In genomic region chr5:105818411-105818810, GRCm38 (mm10) we compare ENCODE assay signal across 18 mouse cellular contexts. TPM values are rescaled to one million over a fixed set of nuclear protein-coding genes. Genes with fewer than 3 reads are reported as not detected.
DNase-seq lines count a peak whose midpoint lies in the region; ATAC-seq and TF ChIP-seq lines count a peak whose summit lies in the region.
"Had no signal": no experiment of that assay in that cellular context is flagged by ENCODE, and none has a peak within 500 bp of the region (broad histone marks: within the 10 kb centered on the region; RNA-seq: fewer than 3 reads in every experiment).

No protein-coding gene starts in this region.

- peaks cover 38% of the 10 kb centered on the region for H3K4me1 ChIP-seq in kidney, adult 2 months (ENCODE audit: control insufficient read depth, insufficient read depth, low read length)
- H3K4me1 ChIP-seq in kidney, embryonic 16.5 days (ENCODE audit: insufficient read depth, low read length): peaks cover 38% of the 10 kb centered on the region
- H3K4me1 ChIP-seq in lung, postnatal 0 days (ENCODE audit: insufficient read depth, low read depth, low read length): peaks cover 11% of the 10 kb centered on the region; the same call in 1 of the 2 replicates

- 65% methylated on average over 5 of the region's 5 CpGs for WGBS in kidney, adult 2 months
- WGBS in kidney, embryonic 16.5 days: 78% methylated on average over 5 of the region's 5 CpGs
- 63% methylated on average over 5 of the region's 5 CpGs for WGBS in lung, postnatal 0 days

- no peak overlapping the region for H3K4me2 ChIP-seq in kidney, embryonic 16.5 days (replicated peaks; ENCODE audit: low read depth, low read length)
- no peak overlapping the region for H3K4me2 ChIP-seq in lung, postnatal 0 days (replicated peaks; ENCODE audit: low read depth, low read length)
- H3K4me2 ChIP-seq: limb, embryonic 13.5 days; liver, embryonic 13.5 days; midbrain, embryonic 13.5 days; neural tube, embryonic 13.5 days had no signal

- no peak overlapping the region for H3K9ac ChIP-seq in kidney, embryonic 16.5 days (replicated peaks; ENCODE audit: low read length)
- no peak overlapping the region for H3K9ac ChIP-seq in lung, postnatal 0 days (replicated peaks; ENCODE audit: low read depth)
- H3K9ac ChIP-seq: limb, embryonic 13.5 days; liver, embryonic 13.5 days; midbrain, embryonic 13.5 days; neural tube, embryonic 13.5 days had no signal

- peak; percentile 81 for DNase-seq in kidney, adult 2 months
- no peak for DNase-seq in kidney, adult 18-20 months
- DNase-seq in brain, embryonic 14.5 days (ENCODE audit: low read depth): peak; percentile 23
- DNase-seq in lung, postnatal 0 days (ENCODE audit: low spot score): peak; percentile 67
- DNase-seq in adrenal gland, postnatal 36 days: no peak
- no peak for DNase-seq in retina, postnatal 1 day
- no peak for DNase-seq in adrenal gland, adult 2 months
- DNase-seq: B cell, adult 2 months; cerebellum, adult 9-10 months; gastrocnemius, postnatal 36 days; liver, embryonic 13.5 days; thymus, adult 18-20 months; thymus, postnatal 4 days had no signal

- peaks cover 5% of the 10 kb centered on the region for H3K9me3 ChIP-seq in kidney, embryonic 16.5 days (ENCODE audit: low read length)
- peaks cover 1% of the 10 kb centered on the region; the same call in 1 of the 2 replicates for H3K9me3 ChIP-seq in lung, postnatal 0 days (ENCODE audit: low read length)

- H3K27ac ChIP-seq in kidney, adult 2 months (ENCODE audit: insufficient read depth, low read depth, low read length): peak overlapping the region; percentile 32; the same call in 1 of the 2 replicates
- H3K27ac ChIP-seq in kidney, embryonic 16.5 days (ENCODE audit: low read length): peak overlapping the region; percentile 30; the same call in 1 of the 2 replicates
- H3K27ac ChIP-seq in lung, postnatal 0 days (ENCODE audit: low read length): 0 out of 2 replicates have a peak overlapping the region, but pooled peaks have one; percentile 54
- H3K27ac ChIP-seq: hindbrain, embryonic 10.5 days; limb, embryonic 13.5 days; liver, embryonic 13.5 days; midbrain, embryonic 13.5 days; neural tube, embryonic 13.5 days had no signal

- no peak for TF ChIP-seq CTCF in kidney, adult 2 months (conservative IDR thresholded peaks at IDR 0.05; ENCODE audit: insufficient read depth, insufficient read length, low read depth, low read length)
- TF ChIP-seq CTCF in brain, embryonic 14.5 days (IDR thresholded peaks at IDR 0.05; ENCODE audit: borderline replicate concordance, extremely low read depth, insufficient read depth, insufficient read length): no peak
- no peak for TF ChIP-seq CTCF in lung, postnatal 0 days (IDR thresholded peaks at IDR 0.05)

- no peaks in the 10 kb centered on the region for H3K36me3 ChIP-seq in kidney, adult 2 months (ENCODE audit: control insufficient read depth, insufficient read depth, low read length)
- H3K36me3 ChIP-seq in kidney, embryonic 16.5 days (ENCODE audit: insufficient read depth, low read length): peaks cover 20% of the 10 kb centered on the region
- H3K36me3 ChIP-seq in lung, postnatal 0 days (ENCODE audit: insufficient read depth, low read length): peaks cover 8% of the 10 kb centered on the region

- ATAC-seq in kidney, embryonic 16.5 days (ENCODE audit: low FRiP score, low TSS enrichment): no peak
- peak; percentile 41 for ATAC-seq in lung, postnatal 0 days
- ATAC-seq: midbrain, embryonic 13.5 days had no signal

- TF ChIP-seq EP300 in lung, postnatal 0 days (IDR thresholded peaks at IDR 0.05): no peak

- TF ChIP-seq POLR2A in kidney, adult 2 months (IDR thresholded peaks at IDR 0.05; ENCODE audit: low read depth, low read length): no peak
- TF ChIP-seq POLR2A in brain, embryonic 14.5 days (IDR thresholded peaks at IDR 0.05; ENCODE audit: borderline replicate concordance, extremely low read depth, insufficient read depth, insufficient read length, poor library complexity, severe bottlenecking): no peak

- H3K27me3 ChIP-seq in kidney, adult 2 months (replicated peaks; ENCODE audit: control insufficient read depth, insufficient read depth, low read length): no peaks in the 10 kb centered on the region
- no peaks in the 10 kb centered on the region for H3K27me3 ChIP-seq in kidney, embryonic 16.5 days (ENCODE audit: insufficient read depth, low read length)
- H3K27me3 ChIP-seq in lung, postnatal 0 days (replicated peaks; ENCODE audit: insufficient read depth, low read length): no peaks in the 10 kb centered on the region
- H3K27me3 ChIP-seq: limb, embryonic 13.5 days; liver, embryonic 13.5 days; midbrain, embryonic 13.5 days; neural tube, embryonic 13.5 days had no signal

- H3K4me3 ChIP-seq in kidney, adult 2 months (ENCODE audit: insufficient read depth, low read depth, low read length): no peak overlapping the region
- H3K4me3 ChIP-seq in kidney, embryonic 16.5 days (ENCODE audit: low read length): no peak overlapping the region
- H3K4me3 ChIP-seq in lung, postnatal 0 days (ENCODE audit: low read depth, low read length): no peak overlapping the region
- H3K4me3 ChIP-seq: hindbrain, embryonic 10.5 days; limb, embryonic 13.5 days; liver, embryonic 13.5 days; midbrain, embryonic 13.5 days; neural tube, embryonic 13.5 days had no signal

RNA-seq across cellular contexts. Expression of gene Zfp326, which starts 58.0 kb away (rescaled TPM):
- polyA plus RNA-seq in kidney, adult 2 months (2012; rRNA removed): 6.4 and 7.5 TPM in 2 replicates
- 51.5 and 58.9 TPM in 2 replicates for polyA plus RNA-seq in brain, embryonic 14.5 days (2012; rRNA removed)
- polyA plus RNA-seq in kidney, embryonic 16.5 days (2015; fragmentation: Nextera tagmentation; extraction: Ambion mirVana): 36.9 and 40.0 TPM in 2 replicates
- polyA plus RNA-seq in lung, postnatal 0 days (2015; fragmentation: Nextera tagmentation; extraction: Ambion mirVana): 28.5 and 31.1 TPM in 2 replicates
- 10 to 100 TPM; 24.0 to 27.6 TPM for total RNA-seq in adrenal gland, postnatal 36 days (2021)
- 10 to 100 TPM; 20.6 to 25.6 TPM for total RNA-seq in adrenal gland, adult 2 months (2021)
- 6.3 TPM in 2 replicates for polyA plus RNA-seq in adrenal gland, adult 2 months (2012; rRNA removed)

Comparison
In these comparisons a context has a peak if more than half of its experiments do, and no peak if none do; other contexts are left out.
1. DNase-seq: peak in kidney, adult 2 months (single experiment), brain, embryonic 14.5 days (single experiment) and lung, postnatal 0 days (single experiment); none in kidney, adult 18-20 months (single experiment), adrenal gland, postnatal 36 days (0 of 2), retina, postnatal 1 day (single experiment) and adrenal gland, adult 2 months (single experiment).
2. Peak in every context shown above with its lines, with median percentiles within 50 percentile points of each other: H3K27ac ChIP-seq.